Mouse (Mus musculus) WW6 (cell line): ENCODE measurements around the gene Wdtc1.

Experiments used
- DNase-seq: peaks from one replicate; pipeline ENCODE4 v3.0.0-alpha.2; 2013; ENCODE audit warnings: low read depth, low spot score

The Wdtc1 gene

DNA sequence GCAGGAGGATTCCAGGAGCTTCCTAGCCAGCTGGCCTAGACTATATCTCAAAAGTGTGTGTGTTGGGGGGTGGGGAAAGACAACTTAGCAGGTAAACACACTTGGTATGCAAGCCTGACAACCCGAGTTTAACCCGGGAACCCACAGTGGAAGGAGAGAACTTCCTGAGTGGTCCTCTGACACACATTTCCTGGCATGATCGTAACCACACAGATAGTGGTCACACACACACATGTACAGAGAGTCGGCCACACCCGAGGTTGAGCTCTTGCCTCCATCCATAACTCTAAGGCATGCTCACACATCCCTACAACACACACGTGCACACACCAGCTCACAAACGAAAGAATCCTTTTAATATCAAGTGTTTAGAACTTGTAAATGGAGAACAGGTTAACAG lies 25.2 kb downstream of the Wdtc1 start:
- DNase-seq: no peak

- no peak for DNase-seq
Measured at GRCm38 (mm10) chr4:133319667-133320066, 33.6 kb downstream of the Wdtc1 start.

- DNase-seq: no peak
Measured at GRCm38 (mm10) chr4:133315991-133316390, 37.3 kb downstream of the Wdtc1 start.

GRCm38 (mm10) chr4:133314896-133315295 lies 38.4 kb downstream of the Wdtc1 start:
- no peak for DNase-seq

DNA sequence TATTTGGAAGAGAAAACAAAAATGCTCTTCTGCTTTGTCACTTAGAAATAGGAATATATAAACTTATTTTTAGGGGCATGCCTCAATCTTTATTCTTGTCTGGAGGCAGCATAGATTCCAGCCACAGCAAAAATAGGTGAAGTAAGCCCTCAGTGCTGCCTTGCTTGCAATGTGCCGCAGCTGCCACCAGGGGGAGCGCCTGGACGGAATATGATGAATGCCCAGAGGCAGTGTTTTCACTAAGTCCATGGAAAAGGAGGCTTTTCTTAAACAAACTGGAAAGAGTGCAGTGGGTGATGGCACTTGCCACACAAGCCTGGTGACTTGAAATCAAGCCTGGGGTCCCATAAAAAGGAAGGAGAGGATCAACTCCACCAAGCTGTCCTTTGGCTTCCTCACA lies 43.3 kb downstream of the Wdtc1 start:
- DNase-seq: no peak

DNA sequence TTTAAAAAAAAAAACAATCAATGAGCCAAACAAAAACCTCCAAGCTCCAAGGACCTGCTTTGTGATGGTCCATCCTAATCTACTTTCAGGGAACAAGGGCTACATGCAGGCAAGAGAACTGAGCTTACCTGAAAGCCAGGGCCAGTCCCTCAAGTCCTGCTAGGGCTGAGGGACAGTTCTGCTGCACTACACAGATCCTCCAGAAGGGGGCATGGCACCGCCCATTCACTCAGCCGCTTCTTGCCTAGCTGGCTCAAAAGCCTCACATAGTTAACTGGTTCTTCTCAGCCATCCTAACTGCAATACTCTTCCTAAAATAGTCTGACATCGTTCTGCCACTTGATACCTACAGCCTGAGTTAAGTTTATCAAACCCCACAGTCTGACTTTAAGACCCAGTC lies 46.0 kb downstream of the Wdtc1 start:
- DNase-seq: no peak

DNA sequence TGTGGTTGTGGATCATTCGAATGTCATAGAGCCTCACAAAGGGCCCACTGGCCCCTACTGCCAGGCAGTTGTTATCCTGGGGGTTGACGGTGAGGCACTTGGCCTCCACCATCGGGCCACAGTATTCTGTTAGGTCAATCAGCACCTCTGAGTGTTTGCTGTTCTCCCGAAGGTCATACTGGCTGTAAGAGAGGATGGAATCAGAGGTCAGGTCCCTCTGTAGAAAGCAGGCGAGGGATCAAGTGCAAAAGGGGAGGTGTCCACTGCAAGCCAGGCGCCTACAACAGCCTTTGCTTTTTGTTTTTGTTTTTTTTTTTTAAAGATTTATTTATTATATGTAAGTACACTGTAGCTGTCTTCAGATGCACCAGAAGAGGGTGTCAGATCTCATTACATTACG lies 47.5 kb downstream of the Wdtc1 start:
- DNase-seq: no peak

DNA sequence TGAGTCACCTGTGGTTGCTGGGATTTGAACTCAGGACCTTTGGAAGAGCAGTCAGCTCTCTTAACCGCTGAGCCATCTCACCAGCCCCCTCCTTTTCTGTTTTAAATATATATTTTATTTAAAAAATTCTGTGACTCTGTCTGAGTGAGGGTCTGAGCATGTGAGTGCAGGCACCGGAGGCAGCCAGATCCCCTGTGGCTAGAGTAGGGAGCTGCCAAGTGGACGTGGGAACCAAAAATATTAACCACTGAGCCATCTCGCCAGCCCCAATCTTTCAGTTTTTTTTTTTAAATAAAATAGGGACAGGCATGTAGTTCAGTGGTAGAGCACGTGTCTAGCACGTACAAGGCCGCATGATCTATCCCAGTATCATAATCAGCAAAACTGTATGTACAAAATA lies 48.5 kb downstream of the Wdtc1 start:
- no peak for DNase-seq

DNA sequence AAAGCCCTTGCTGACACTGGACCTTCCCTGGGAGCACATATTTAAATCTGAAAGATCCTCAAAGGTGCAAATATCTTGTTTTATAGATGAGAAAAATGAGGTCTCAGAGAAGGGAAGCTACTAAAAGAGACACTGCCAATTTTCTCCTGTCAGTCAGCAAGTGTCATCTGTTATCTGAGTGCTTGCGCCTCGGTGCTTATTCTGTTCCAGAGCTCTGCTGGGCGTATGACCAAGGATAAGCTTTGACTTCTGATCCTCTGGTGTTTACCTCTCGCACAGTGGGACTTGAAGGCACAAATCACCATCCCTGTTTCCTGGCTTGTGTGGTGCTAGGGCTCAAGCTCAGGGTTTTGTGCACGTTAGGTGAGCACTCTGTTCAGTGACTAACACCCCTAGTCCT lies 50.6 kb downstream of the Wdtc1 start:
- no peak for DNase-seq

DNA sequence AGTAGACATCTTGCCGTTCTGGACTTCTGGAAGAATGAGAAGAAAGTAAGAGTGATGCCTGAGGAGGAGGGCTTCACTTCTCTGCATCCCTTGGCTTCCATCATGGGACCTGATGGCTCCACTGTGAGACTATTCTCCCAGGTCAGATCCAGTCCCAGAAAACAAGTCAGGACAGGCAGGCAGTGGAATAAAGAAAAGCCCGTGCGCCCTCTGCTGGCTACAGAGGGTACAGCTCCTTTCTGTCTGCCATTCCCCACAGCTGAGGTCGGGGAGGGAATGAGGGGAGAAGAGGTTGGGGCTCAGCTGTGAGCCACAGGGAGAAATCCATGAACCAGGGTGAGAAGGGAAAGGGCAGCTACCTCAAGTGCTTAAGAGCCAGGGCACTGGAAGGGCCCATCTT lies 51.5 kb downstream of the Wdtc1 start:
- DNase-seq: no peak

GRCm38 (mm10) chr4:133300421-133300820 lies 52.9 kb downstream of the Wdtc1 start:
- no peak for DNase-seq

DNA sequence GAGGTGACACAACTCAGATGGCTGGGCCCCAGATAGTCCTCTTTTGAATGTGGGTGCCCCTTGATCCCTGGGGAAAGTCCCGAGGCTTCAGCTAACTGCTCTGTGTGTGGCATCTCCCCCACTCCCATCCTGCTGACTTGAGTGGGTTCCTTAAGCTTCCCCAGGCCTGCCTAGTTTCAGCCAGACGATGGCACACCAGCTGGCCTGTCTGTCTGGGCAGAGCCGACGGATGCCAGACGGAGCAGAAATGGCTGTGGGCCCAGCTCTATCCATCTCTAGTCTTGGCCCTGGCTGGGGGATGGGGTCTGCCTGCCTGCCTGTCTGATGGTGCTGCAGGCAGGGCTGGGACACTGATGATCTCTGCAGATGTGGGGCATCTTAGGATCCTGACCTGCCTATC lies 53.6 kb downstream of the Wdtc1 start:
- DNase-seq: no peak

GRCm38 (mm10) chr4:133298516-133299365 lies 54.5 kb downstream of the Wdtc1 start:
- no peak for DNase-seq

- DNase-seq: no peak
Measured at GRCm38 (mm10) chr4:133297801-133298238, 55.5 kb downstream of the Wdtc1 start.

GRCm38 (mm10) chr4:133297360-133297759 lies 55.9 kb downstream of the Wdtc1 start:
- no peak for DNase-seq

DNA sequence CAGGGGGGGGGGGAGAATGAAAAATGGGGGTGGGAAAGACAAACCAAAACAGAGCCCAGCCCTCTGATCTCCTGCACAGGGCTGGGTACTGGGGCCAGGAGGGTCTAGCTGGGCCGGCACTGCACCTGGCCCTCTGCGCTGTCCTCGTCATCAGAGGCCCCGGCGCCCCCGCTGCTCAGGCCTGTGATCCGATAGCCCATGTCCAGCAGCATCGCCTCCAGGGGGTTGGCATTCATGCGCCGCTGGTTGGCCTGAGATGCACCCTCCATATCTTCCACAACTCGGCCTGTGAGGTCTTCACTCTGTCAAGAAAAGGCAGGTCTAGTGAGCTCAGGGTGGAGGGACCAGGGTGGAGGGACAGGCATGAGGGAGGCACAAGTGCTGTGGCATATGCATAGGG lies 59.2 kb downstream of the Wdtc1 start:
- no peak for DNase-seq

DNA sequence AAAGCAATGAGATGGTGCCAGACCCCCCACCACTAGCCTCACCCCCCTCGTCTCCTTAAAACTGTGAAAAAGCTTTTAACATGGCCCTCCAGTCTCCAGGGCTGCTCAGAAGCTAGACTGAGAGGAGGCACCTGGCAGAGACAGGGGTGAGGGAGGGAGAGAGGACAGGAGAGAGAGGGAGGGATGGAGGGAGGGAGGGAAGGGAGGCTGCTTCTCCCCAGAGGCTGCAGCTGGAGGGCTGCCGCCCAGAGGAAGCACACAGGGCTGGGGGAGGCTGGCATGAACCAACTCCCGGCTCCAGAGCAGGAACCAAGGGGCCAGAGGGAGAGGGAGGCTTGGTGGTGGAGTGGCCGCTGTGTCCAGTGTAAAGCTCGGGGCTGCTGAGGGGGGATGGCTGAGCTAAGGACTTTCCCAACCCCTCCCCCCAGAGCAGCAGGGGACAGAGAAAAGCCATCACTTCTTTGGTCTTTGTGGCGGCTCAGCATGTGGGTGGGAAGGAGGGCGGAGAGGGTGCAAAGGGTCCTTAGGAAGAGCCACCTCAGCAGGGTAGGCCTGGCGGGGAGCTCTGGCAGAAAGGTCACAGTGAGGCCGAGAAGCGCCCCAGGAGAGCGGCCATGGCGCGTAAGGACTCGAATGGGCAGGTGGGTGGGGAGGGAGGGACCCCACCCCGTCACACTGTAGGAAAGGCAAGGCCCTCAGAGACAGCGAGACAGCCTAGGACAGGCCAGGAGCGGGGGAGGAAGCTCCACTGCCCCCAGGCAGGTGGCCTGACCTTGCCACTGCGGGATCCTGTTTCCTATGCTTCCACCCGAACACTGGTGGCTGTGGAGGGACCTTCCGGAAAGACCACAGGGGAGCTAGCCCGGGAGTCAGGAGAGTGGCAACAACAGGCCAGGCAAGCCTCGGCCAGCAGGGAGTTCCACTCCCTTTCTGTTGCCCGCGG lies 60.1 kb downstream of the Wdtc1 start:
- DNase-seq: no peak

DNA sequence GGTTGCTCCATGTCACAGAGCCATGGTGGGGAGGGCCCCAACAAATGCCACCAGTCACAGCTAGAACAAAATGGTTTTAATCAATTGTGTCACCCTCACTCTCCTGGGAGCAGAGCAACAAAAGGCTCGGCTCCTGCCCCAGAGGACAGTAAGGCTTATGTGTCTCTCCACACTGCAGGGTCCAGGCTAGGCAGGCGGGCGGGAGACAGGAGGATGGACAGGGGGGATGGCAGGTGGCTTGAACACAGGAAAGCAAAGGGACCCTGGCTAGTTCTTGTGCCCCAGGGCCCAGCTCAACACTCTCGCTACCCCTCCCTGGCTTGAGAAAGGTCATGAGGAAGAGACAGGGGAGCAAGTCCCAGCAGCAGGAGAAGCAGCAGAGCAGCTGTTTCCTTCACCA lies 60.9 kb downstream of the Wdtc1 start:
- no peak for DNase-seq

DNA sequence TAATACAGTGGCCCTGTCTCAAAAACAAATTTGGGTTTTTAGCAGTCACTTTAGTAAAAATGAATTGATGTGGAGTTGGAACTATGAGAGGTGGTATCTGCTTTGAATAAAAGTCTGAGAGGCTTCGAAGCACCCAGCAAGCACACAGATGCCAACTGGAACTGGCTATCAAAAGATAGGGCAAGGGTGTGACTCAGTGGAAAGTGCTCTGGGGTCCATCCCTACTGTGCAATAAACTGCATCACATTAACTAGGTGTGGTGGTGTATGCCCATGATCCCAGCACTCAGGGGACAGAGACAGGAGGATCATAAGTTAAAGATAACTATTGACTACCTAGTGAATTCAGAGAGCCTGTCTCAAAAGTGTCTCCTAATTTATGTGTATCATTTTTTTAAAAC lies 62.0 kb downstream of the Wdtc1 start:
- DNase-seq: no peak

DNA sequence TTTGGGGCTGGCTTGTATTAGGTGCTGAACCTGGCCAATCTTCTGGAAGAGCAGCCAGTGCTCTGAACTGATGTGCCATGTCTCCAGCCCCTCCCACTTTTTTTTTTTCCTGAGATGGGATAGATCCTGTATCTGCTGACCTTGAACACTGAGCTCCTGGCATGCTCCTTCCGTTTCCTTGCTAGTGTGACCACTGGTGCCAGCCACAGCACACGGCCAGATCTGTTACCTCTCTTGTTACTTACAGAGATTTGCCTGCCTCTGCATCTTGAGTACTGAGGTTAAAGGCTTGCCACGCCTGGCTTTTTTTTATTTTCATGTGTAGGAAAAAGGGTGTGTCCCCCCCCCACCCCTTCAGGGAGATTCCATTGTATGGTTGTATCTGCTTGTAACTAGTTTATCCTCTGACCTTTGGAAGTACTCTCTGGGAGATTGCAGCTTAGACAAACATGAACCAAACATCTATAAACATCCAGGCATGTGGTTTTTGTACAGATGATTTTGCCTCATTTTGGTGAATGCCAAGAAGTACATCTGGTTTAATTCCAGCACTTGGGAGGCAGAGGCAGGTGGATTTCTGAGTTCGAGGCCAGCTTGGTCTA lies 66.7 kb downstream of the Wdtc1 start:
- DNase-seq: no peak

DNA sequence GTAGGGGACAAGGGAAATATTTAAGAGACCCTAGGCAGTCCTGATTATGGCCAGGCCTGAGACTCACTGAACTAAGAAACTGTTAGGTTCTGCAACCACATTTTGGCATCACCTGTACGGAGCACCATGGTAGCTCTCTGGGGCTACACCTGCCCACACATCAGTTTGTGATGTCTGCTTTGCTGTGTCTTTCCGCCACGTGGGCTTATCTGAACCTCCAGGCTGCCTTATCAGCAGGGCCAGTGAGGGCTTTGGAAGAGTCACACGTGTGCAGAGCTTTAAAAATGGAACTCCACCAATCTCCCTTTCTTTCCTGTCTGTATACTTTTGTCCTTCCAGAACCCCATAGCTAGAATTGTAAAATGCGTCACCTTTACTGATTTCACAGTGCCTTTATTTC lies 67.3 kb downstream of the Wdtc1 start:
- no peak for DNase-seq

DNA sequence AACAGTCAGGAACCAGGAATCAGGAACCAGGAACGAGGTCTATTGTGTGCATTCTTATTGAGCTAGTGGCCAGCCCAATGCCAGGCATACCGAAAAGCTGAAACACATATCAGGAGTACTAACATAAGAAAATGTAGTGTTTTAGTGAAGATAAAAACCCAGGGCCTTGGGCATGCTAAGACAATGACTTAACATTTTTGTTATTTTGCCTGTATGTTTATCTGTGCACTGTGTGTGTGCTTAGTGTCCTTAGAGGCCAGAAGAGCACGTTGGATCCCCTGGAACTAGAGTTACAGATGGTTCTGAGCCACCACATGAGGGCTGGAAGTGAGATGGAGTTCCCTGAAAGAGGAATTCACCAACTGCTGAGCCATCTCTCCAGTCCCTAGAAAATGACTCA lies 68.0 kb downstream of the Wdtc1 start:
- DNase-seq: no peak
